Mouse (Mus musculus) v-Abl transformed pro-B cells (cell line): ENCODE measurements around the gene Bag5.

Experiments
- in situ Hi-C, 2 experiments: fragments of 400-800 bp; cut with MboI; formaldehyde crosslinking; loops; one replicate each; pipeline ENCODE4 v1.15.1; 2025; ENCODE audit not compliant: unreplicated experiment in 2 of 2

Bag5 gene

DNA sequence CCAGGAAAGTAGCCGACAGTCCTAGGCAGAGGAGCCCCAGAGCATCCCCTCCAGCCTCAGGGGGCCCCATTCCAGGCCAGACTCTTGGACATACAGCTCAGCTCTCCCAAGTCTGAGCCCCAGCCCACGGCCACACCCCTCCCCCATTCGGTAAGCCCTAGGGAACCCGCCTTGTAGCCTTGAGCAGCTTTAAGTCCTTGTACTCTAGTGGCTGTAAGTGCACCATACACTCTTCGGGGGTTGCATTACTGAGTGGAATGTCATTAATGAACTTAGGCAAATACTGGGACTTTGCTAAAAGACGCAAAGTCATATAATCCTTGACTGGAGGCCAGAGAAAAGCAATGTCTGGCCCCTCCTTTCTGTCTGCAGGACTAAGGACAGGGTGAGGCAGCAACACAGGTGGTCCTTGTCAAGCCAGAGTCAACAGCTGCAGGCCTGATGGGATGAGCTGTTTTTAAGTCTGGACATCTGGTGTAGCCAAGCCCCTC, 48.9 kb downstream of the Bag5 start:
- in situ Hi-C loops = loop anchor here (5.0 to 25.0 kb wide), 4 partner anchors 33 to 873 kb away; no protein-coding TSS in a partner anchor

- in situ Hi-C loops = loop anchor here (5.0 to 25.0 kb wide), 4 partner anchors 34 to 874 kb away; no protein-coding TSS in a partner anchor
Observed at GRCm38 (mm10) chr12:111663228-111664143, 49.6 kb downstream of the Bag5 start.

DNA sequence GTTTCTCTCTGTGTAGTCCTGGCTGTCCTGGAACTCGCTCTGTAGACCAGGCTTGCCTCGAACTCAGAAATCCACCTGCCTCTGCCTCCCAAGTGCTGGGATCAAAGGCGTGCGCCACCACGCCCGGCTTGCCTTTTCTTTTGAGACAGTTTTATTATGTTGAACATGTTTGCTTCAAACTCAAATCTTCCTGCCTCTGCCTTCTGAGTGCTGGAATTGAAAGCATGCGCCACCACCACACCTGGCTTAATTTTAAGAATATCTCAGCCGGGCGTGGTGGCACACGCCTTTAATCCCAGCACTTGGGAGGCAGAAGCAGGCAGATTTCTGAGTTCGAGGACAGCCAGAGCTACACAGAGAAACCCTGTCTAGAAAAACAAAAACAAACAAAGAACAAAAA, 51.5 kb downstream of the Bag5 start:
- in situ Hi-C loops = loop anchor here (5.0 to 25.0 kb wide), 4 partner anchors 36 to 876 kb away; no protein-coding TSS in a partner anchor

GRCm38 (mm10) chr12:111660628-111661027, 52.4 kb downstream of the Bag5 start:
- in situ Hi-C loops = loop anchor here (5.0 to 25.0 kb wide), 4 partner anchors 37 to 877 kb away; no protein-coding TSS in a partner anchor
